ENCODE assay signal across 13 mouse cellular contexts in genomic region chr2:18916615-18917379, GRCm38 (mm10).
DNase-seq lines count a peak whose midpoint lies in the region; ATAC-seq and TF ChIP-seq lines count a peak whose summit lies in the region.
"Had no signal": no experiment of that assay in that cellular context is flagged by ENCODE, and none has a peak within 500 bp of the region (broad histone marks: within the 10 kb centered on the region; RNA-seq: fewer than 3 reads in every experiment).

No protein-coding gene starts in this region.

- TF ChIP-seq POLR2A in kidney, adult 2 months (IDR thresholded peaks at IDR 0.05; ENCODE audit: low read depth, low read length) = no peak

- no peak for ATAC-seq in kidney, embryonic 14.5 days (ENCODE audit: low FRiP score, low TSS enrichment)
- peak; percentile 30 for ATAC-seq in common myeloid progenitor, adult 5-6 weeks (replicated peaks; ENCODE audit: low read depth, poor library complexity, severe bottlenecking)
- ATAC-seq in megakaryocyte progenitor cell, adult 5-6 weeks (replicated peaks; ENCODE audit: poor library complexity) = 0 out of 2 replicates have a peak, but pooled peaks have one; percentile 28

- no peaks in the 10 kb centered on the region for H3K36me3 ChIP-seq in kidney, adult 2 months (ENCODE audit: control insufficient read depth, insufficient read depth, low read length)
- H3K36me3 ChIP-seq in kidney, embryonic 14.5 days (ENCODE audit: control insufficient read depth, insufficient read depth, low read length) = no peaks in the 10 kb centered on the region
- H3K36me3 ChIP-seq: lung, embryonic 15.5 days had no signal

- peak overlapping the region; percentile 77 for H3K27ac ChIP-seq in kidney, adult 2 months (ENCODE audit: insufficient read depth, low read depth, low read length)
- no peak overlapping the region for H3K27ac ChIP-seq in kidney, embryonic 14.5 days (ENCODE audit: low read depth, low read length)
- H3K27ac ChIP-seq: lung, embryonic 15.5 days had no signal

- no peak overlapping the region for H3K4me3 ChIP-seq in kidney, adult 2 months (ENCODE audit: insufficient read depth, low read depth, low read length)
- no peak overlapping the region for H3K4me3 ChIP-seq in kidney, embryonic 14.5 days (ENCODE audit: low read length)
- H3K4me3 ChIP-seq: lung, embryonic 15.5 days had no signal

- H3K4me2 ChIP-seq in kidney, embryonic 14.5 days (replicated peaks; ENCODE audit: low read depth, low read length) = no peak overlapping the region
- H3K4me2 ChIP-seq: lung, embryonic 15.5 days had no signal

- H3K9me3 ChIP-seq in kidney, embryonic 14.5 days (ENCODE audit: control insufficient read depth, low read length) = no peaks in the 10 kb centered on the region
- H3K9me3 ChIP-seq: G1E; lung, embryonic 15.5 days had no signal

- no peak overlapping the region for H3K9ac ChIP-seq in kidney, embryonic 14.5 days (ENCODE audit: low read depth, low read length)
- H3K9ac ChIP-seq: lung, embryonic 15.5 days had no signal

- peaks cover 7% of the 10 kb centered on the region; the same call in 1 of the 2 replicates for H3K4me1 ChIP-seq in kidney, adult 2 months (ENCODE audit: control insufficient read depth, insufficient read depth, low read length)
- peaks cover 52% of the 10 kb centered on the region for H3K4me1 ChIP-seq in kidney, embryonic 14.5 days (ENCODE audit: control insufficient read depth, insufficient read depth, low read length)

- DNase-seq in kidney, adult 2 months = peak; percentile 37
- peak; percentile 60 for DNase-seq in CD4-positive, CD25-positive, alpha-beta regulatory T cell, adult 2 months (ENCODE audit: low read depth, low spot score)
- no peak for DNase-seq in gastrocnemius, postnatal 36 days
- DNase-seq in urinary bladder, postnatal 36 days (ENCODE audit: low spot score in 2 of 2) = no peak
- no peak for DNase-seq in testis, postnatal 14 days (ENCODE audit: low spot score)
- DNase-seq: cerebellum, postnatal 10 days; gastrocnemius, postnatal 25 days; heart, postnatal 14 days had no signal

- intact Hi-C loops in gastrocnemius, postnatal 36 days (cut with DNase I) = no loop called here

- TF ChIP-seq CTCF in kidney, adult 2 months (conservative IDR thresholded peaks at IDR 0.05; ENCODE audit: insufficient read depth, insufficient read length, low read depth, low read length) = no peak

- WGBS in kidney, adult 2 months = 71% methylated on average over 14 of the region's 14 CpGs
- whole genome bisulfite sequencing in kidney, embryonic 14.5 days = 80% methylated on average over 14 of the region's 14 CpGs

- no peaks in the 10 kb centered on the region for H3K27me3 ChIP-seq in kidney, adult 2 months (replicated peaks; ENCODE audit: control insufficient read depth, insufficient read depth, low read length)
- no peaks in the 10 kb centered on the region for H3K27me3 ChIP-seq in kidney, embryonic 14.5 days (ENCODE audit: control insufficient read depth, insufficient read depth, low read length)
- H3K27me3 ChIP-seq: lung, embryonic 15.5 days had no signal

Comparison
In these comparisons a context has a peak if more than half of its experiments do, and no peak if none do; other contexts are left out.
1. DNase-seq: peak in kidney, adult 2 months (single experiment) and CD4-positive, CD25-positive, alpha-beta regulatory T cell, adult 2 months (single experiment); none in gastrocnemius, postnatal 36 days (0 of 2), urinary bladder, postnatal 36 days (0 of 2) and testis, postnatal 14 days (single experiment).